Mouse (Mus musculus): ENCODE results near the gene Zfp61. TPM values are rescaled to one million over a fixed set of nuclear protein-coding genes. Genes with fewer than 3 reads are reported as not detected.

Gene Zfp61
- total RNA-seq, 1 experiment from 2014 or later, result 21.4 TPM

GRCm38 (mm10) chr7:24269256-24269655 is 31.8 kb downstream of the Zfp61 start:
- ATAC-seq (replicated peaks; ENCODE audit: low read depth, poor library complexity, severe bottlenecking), result no peak

DNA sequence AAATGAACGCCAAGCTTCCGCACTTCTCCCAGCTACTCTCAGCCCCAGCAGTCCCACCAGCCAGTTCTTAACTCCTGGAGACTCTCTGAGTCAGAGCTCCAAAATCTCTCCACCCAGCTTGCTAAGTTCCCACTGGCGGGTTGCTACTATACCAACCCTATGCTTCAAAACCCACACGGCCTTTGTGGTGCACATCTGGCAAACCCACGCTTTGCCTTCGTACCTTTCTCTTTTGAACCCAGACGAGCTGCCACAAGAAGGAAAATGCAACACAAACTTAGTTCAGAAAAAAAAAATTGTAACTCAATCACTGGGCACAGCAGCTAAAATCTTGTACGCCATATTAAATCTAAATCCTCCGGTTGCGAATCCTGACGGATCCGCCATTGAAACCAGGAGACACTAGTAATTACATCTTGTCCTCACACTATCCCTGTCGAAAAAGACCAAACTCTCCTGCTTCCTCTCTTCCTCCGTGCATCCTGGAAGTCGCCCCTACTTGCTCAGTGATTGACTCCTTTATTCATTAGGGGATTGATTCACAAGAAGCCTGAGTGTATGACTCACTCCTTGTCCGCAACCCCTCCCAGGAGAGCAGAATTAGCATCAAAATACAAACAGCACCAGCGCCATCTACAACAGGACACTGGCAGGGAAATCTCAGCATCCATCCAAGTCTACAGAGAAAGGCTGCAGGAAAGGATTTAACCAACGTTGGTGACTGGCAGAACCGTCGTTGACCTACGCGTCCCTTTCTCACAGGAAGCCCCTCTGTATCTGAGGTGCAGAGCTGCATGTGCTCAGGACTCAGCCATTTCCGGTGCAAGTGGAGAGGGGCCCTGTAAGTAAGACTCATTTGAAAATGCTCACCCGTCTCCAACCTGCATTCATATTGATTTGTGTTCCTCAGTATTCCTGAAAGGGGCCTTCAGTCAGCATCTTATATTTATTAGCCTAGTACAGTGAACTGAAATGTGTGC is 32.6 kb downstream of the Zfp61 start:
- no peak for ATAC-seq (replicated peaks; ENCODE audit: low read depth, poor library complexity, severe bottlenecking)

GRCm38 (mm10) chr7:24260000-24260312 is 41.1 kb downstream of the Zfp61 start:
- no peak for ATAC-seq (replicated peaks; ENCODE audit: low read depth, poor library complexity, severe bottlenecking)

DNA sequence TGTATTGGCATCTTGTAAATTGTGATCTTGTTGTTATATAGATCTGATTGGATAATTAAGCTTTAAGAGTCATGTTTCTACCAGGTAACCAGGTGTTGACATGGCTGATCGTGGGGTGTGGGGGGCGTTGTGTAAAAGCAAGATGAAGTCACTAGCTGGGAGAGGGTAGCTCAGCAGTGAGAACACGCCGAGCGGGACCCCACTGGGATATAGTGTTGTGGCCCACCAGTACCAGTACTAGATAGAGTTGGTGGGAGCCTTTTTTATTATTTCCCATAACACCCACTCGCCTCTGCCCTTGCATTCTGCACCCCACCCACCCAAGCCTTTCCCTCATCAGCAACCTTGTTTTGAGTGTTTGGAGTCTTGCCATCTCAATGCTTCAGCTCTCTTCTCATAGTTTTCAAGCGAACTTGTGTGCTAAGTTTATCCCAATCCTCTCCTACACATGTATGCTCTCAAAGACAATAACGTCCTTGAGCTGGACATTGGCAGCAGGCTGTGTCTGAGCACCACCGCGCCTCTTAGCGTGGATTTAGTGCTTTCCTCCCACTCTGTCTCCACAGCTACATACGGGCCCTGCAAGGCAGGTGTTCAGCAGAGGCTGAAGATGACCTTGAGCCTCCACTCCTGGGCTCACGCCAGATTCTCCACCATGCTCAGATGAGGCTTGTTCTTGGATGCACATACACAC is 41.6 kb downstream of the Zfp61 start:
- no peak for ATAC-seq (replicated peaks; ENCODE audit: low read depth, poor library complexity, severe bottlenecking)

- peak; percentile 98 for ATAC-seq (replicated peaks; ENCODE audit: low read depth, poor library complexity, severe bottlenecking)
These were observed 46.2 kb downstream of the Zfp61 start, which contains the start of gene Zfp108 for GRCm38 (mm10) chr7:24254633-24255474. Gene Zfp108, plus strand, starts transcription at chr7:24254794.

DNA sequence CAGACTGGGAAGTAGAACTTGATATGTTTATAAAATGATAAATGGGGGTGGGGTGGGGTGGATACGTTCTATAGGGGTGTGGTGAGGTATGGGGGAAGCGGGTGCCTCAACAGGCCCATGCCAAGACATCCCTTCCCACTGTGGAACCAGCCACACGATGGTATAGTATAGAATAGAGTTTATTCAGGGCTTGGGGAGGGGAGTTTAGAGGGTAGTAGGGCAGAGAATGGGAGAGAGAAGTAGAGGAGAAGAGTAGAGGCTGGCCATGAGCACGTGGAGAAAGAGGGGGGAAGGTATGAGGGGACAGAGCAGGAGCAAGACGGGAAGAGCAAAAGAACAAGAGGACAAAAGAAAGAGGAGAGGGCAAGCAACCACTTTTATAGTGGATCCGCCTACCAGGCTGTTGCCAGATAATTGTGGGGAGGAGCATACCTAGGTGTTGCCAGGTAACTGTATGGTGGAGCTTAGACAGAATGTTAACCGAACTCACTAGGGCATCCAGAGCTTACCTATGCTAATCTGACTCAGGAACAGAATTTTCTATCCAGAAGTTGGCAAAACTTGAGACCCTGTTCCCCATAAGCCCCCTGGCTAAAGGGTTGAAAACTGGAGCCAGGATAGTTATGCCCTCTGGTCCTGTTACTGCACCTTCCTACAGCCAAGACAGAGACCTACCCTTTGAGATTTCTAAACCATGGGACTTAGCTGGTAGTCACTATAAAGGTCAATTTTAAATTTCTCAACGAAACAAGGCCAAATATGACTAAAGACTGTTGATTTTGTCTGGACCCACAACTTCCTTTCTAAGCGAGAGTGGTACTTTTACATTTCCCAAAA is 47.0 kb downstream of the Zfp61 start:
- peak; percentile 27 for ATAC-seq (replicated peaks; ENCODE audit: low read depth, poor library complexity, severe bottlenecking)

Other genes starting within 250 kb of the Zfp61 start
- gene Vmn1r183, start 248.0 kb downstream of the Zfp61 start, total RNA-seq (2017), result not detected in 2 replicates
- 18.2 and 21.3 TPM in 2 replicates for gene Zfp180, start 219.3 kb downstream of the Zfp61 start, total RNA-seq (2017)
- 0.39 and 0.78 TPM in 2 replicates for gene Zfp112, start 188.9 kb downstream of the Zfp61 start, total RNA-seq (2017)
- 6.3 and 7.4 TPM in 2 replicates for gene Zfp235, start 167.1 kb downstream of the Zfp61 start, total RNA-seq (2017)
- gene Zfp114, start 126.2 kb downstream of the Zfp61 start, total RNA-seq (2017), result 1.5 and 3.2 TPM in 2 replicates
- 12.0 and 26.3 TPM in 2 replicates for gene Zfp111, start 89.8 kb downstream of the Zfp61 start, total RNA-seq (2017)
- 9.8 and 14.8 TPM in 2 replicates for gene Zfp109, start 63.7 kb downstream of the Zfp61 start, total RNA-seq (2017)
- 1.5 and 3.8 TPM in 2 replicates for gene Zfp108, start 46.4 kb downstream of the Zfp61 start, total RNA-seq (2017)
- gene Zfp93, start 30.8 kb downstream of the Zfp61 start, total RNA-seq (2017), result 1.6 and 4.9 TPM in 2 replicates
- 2.4 and 6.5 TPM in 2 replicates for gene Zfp94, start 15.4 kb upstream of the Zfp61 start, total RNA-seq (2017)
- gene Tescl, start 32.7 kb upstream of the Zfp61 start, total RNA-seq (2017), result not detected in 2 replicates
- gene Lypd5, start 48.0 kb upstream of the Zfp61 start, total RNA-seq (2017), result not detected in 2 replicates
- 70.8 and 84.9 TPM in 2 replicates for gene Kcnn4, start 69.0 kb upstream of the Zfp61 start, total RNA-seq (2017)
- gene Smg9, start 98.4 kb upstream of the Zfp61 start, total RNA-seq (2017), result 25.2 and 33.1 TPM in 2 replicates
- gene Irgc1, start 151.1 kb upstream of the Zfp61 start, total RNA-seq (2017), result not detected in 2 replicates
- 3.6 and 10.2 TPM in 2 replicates for gene Plaur, start 161.3 kb upstream of the Zfp61 start, total RNA-seq (2017)
- not detected in 2 replicates for gene Cadm4, start 180.8 kb upstream of the Zfp61 start, total RNA-seq (2017)
- gene Zfp428, start 205.8 kb upstream of the Zfp61 start, total RNA-seq (2017), result 7.0 and 9.0 TPM in 2 replicates
- gene AC161166.1, start 211.2 kb upstream of the Zfp61 start, total RNA-seq (2017), result not detected in 2 replicates
- 3.5 and 6.0 TPM in 2 replicates for gene Irgq, start 229.5 kb upstream of the Zfp61 start, total RNA-seq (2017)
- gene Pinlyp, start 244.9 kb upstream of the Zfp61 start, total RNA-seq (2017), result not detected in 2 replicates
- gene Xrcc1, start 245.1 kb upstream of the Zfp61 start, total RNA-seq (2017), result 32.2 and 37.0 TPM in 2 replicates

Measured in common myeloid progenitor, adult 5-6 weeks (primary cell).